Mouse (Mus musculus): Measurements from ENCODE around the gene Masp2. TPM values are rescaled to one million over a fixed set of nuclear protein-coding genes. Genes with fewer than 3 reads are reported as not detected.

Masp2 gene
- total and polyA plus RNA-seq, 3 experiments: 0.11 to 0.85 (median 0.21) TPM

DNA sequence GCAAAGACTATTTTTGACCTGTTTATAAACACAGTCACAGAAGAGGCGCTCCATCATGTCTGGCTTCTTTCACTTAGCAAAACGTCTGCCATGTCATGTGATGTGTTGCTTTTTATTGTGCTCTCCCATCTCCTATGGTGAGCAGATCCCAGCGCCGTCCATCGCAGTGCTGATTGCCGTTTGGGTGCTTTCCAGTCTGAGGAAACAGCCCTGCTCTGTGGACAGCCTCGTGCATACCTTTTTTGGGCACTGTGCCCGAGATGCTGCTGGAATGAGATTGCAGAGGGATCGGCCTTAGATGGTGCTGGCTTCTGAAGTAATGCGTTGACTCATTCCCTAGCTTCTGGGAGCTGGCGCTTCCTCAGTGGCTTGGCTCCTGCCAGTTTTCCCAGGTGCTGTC, 44.3 kb downstream of the Masp2 start:
- in situ Hi-C loops (cut with MboI; ENCODE audit: low pct_ligation_motif_present, low pct_unique_long_range_greater_than_20kb, low sequenced_read_pairs): no loop called here
- H3K27ac ChIP-seq (ENCODE audit: insufficient read depth, low read depth): no peak overlapping the region
- no peak for DNase-seq (ENCODE audit: extremely low read depth)
- H3K4me2 ChIP-seq (ENCODE audit: insufficient read depth, low read depth, poor library complexity, severe bottlenecking): peak overlapping the region; percentile 26
- dilution Hi-C loops (cut with MboI; ENCODE audit: extremely low pct_ligation_motif_present, extremely low pct_unique_long_range_greater_than_20kb, low sequenced_read_pairs): no loop called here
- H3K9me3 ChIP-seq (replicated peaks; ENCODE audit: low read length): no peaks in the 10 kb centered on the region
- peaks cover 10% of the 10 kb centered on the region for H3K27me3 ChIP-seq (replicated peaks)
- TF ChIP-seq ZKSCAN1 (IDR thresholded peaks at IDR 0.05; ENCODE audit: borderline replicate concordance, low read depth, low read length) (no peak), ETS1 (conservative IDR thresholded peaks at IDR 0.05; ENCODE audit: low read depth, low read length) (no peak), SMC3 (IDR thresholded peaks at IDR 0.05; ENCODE audit: low read depth, low read length) (no peak), USF2 (conservative IDR thresholded peaks at IDR 0.05; ENCODE audit: low read depth, low read length) (no peak), RAD21 (IDR thresholded peaks at IDR 0.05; ENCODE audit: low read depth, low read length) (no peak), CHD2 (IDR thresholded peaks at IDR 0.05; ENCODE audit: low read length) (no peak), UBTF (IDR thresholded peaks at IDR 0.05; ENCODE audit: low read depth, low read length) (no peak), POLR2A (IDR thresholded peaks at IDR 0.05; ENCODE audit: low read depth, low read length) (no peak), MYC (IDR thresholded peaks at IDR 0.05; ENCODE audit: low read depth, low read length) (no peak), SIN3A (IDR thresholded peaks at IDR 0.05; ENCODE audit: low read length) (no peak), MAX (IDR thresholded peaks at IDR 0.05; ENCODE audit: low read length) (no peak), TBP (conservative IDR thresholded peaks at IDR 0.05; ENCODE audit: low read depth, low read length) (no peak), TCF12 (IDR thresholded peaks at IDR 0.05; ENCODE audit: low read depth, low read length) (no peak), JUN (IDR thresholded peaks at IDR 0.05; ENCODE audit: insufficient read depth, low read depth, low read length) (no peak), ZNF384 (IDR thresholded peaks at IDR 0.05; ENCODE audit: low read depth, low read length) (no peak), E2F4 (IDR thresholded peaks at IDR 0.05; ENCODE audit: insufficient replicate concordance, low read depth, low read length) (no peak)
- H3K9ac ChIP-seq (ENCODE audit: insufficient read depth, low read depth): no peak overlapping the region
- H3K79me2 ChIP-seq (replicated peaks; ENCODE audit: control insufficient read depth, extremely low read depth, insufficient read depth, poor library complexity, severe bottlenecking): no peaks in the 10 kb centered on the region
- H3K4me3 ChIP-seq (replicated peaks in 1 of 3; ENCODE audit: low read depth in 2 of 3, low read length in 2 of 3, poor library complexity in 1 of 3): no peak overlapping the region
- peaks cover 2 to 8% of the 10 kb centered on the region in 2 experiments; a peak in 3 of 4 replicates for H3K4me1 ChIP-seq (ENCODE audit: control insufficient read depth in 1 of 2, insufficient read depth in 2 of 2)
- H3K36me3 ChIP-seq (replicated peaks in 1 of 2; ENCODE audit: control insufficient read depth in 1 of 2, insufficient read depth in 1 of 2, low read length in 1 of 2): no peaks in the 10 kb centered on the region

DNA sequence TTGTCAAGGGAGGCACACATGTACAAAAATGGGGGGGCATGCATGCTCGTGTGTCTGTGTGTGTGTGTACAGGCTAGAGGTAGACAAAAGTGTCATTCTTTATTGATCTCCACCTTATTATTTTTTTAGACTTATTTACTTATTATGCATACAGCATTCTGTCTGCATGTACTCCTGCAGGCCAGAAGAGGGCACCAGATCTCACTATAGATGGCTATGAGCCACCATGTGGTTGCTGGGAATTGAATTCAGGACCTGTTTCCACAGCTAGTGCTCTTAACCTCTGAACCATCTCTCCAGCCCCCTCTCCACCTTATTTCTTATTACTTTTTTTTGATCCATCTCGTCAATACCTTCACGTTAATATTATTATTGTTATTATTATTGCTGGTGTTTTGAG, 47.0 kb downstream of the Masp2 start:
- in situ Hi-C loops (cut with MboI; ENCODE audit: low pct_ligation_motif_present, low pct_unique_long_range_greater_than_20kb, low sequenced_read_pairs): no loop called here
- dilution Hi-C loops (cut with MboI; ENCODE audit: extremely low pct_ligation_motif_present, extremely low pct_unique_long_range_greater_than_20kb, low sequenced_read_pairs): no loop called here

More for the DNA sequence above, 47.0 kb downstream of the Masp2 start:
- Histone ChIP-seq H3K9me3 (replicated peaks; ENCODE audit: low read length) (peaks cover 10% of the 10 kb centered on the region), H3K4me1 (ENCODE audit: control insufficient read depth in 1 of 2, insufficient read depth in 2 of 2) (peaks cover 0 to 1% of the 10 kb centered on the region in 2 experiments; a peak in 1 of 4 replicates), H3K79me2 (replicated peaks; ENCODE audit: control insufficient read depth, extremely low read depth, insufficient read depth, poor library complexity, severe bottlenecking) (no peaks in the 10 kb centered on the region), H3K4me2 (ENCODE audit: insufficient read depth, low read depth, poor library complexity, severe bottlenecking) (no peak overlapping the region), H3K27ac (ENCODE audit: insufficient read depth, low read depth) (no peak overlapping the region), H3K9ac (ENCODE audit: insufficient read depth, low read depth) (no peak overlapping the region), H3K36me3 (replicated peaks in 1 of 2; ENCODE audit: control insufficient read depth in 1 of 2, insufficient read depth in 1 of 2, low read length in 1 of 2) (no peaks in the 10 kb centered on the region), H3K27me3 (replicated peaks) (peaks cover 10% of the 10 kb centered on the region), H3K4me3 (replicated peaks in 1 of 3; ENCODE audit: low read depth in 2 of 3, low read length in 2 of 3, poor library complexity in 1 of 3) (no peak overlapping the region)
- TF ChIP-seq CTCF (conservative IDR thresholded peaks at IDR 0.05 in 1 of 2, IDR thresholded peaks at IDR 0.05 in 1 of 2; ENCODE audit: low read depth in 2 of 2, low read length in 2 of 2): peak; percentile 26 to 61; a peak in 2 of 4 replicates
- peak; percentile 28 for TF ChIP-seq RAD21 (IDR thresholded peaks at IDR 0.05; ENCODE audit: low read depth, low read length)
- TF ChIP-seq PAX5 (IDR thresholded peaks at IDR 0.05; ENCODE audit: low read length): no peak
- TF ChIP-seq CHD1 (IDR thresholded peaks at IDR 0.05; ENCODE audit: low read depth, low read length): no peak
- TF ChIP-seq SIN3A (IDR thresholded peaks at IDR 0.05; ENCODE audit: low read length): no peak
- no peak for TF ChIP-seq TCF12 (IDR thresholded peaks at IDR 0.05; ENCODE audit: low read depth, low read length)
- no peak for TF ChIP-seq KAT2A (IDR thresholded peaks at IDR 0.05; ENCODE audit: insufficient replicate concordance, low read length)
- TF ChIP-seq MYC (IDR thresholded peaks at IDR 0.05; ENCODE audit: low read depth, low read length): peak; percentile 76; the same call in 1 of the 2 replicates
- DNase-seq (ENCODE audit: extremely low read depth): no peak
